Mouse (Mus musculus) layer of hippocampus, adult 6 months (tissue): ENCODE data around the gene Parp9. TPM values are rescaled to one million over a fixed set of nuclear protein-coding genes. Genes with fewer than 3 reads are reported as not detected.

Source experiments
- long read RNA-seq, 2 experiments: library from polyadenylated mRNA; unstranded; transcript quantifications; one replicate each; pipeline ENCODE4 v2.0.0; 2019 to 2020
- polyA plus RNA-seq: library from polyadenylated mRNA; unstranded; fragments of <200 nt; fragmentation: Nextera tagmentation; gene quantifications from 2 replicates; pipeline ENCODE4 v1.2.3, GENCODE M21; 2021

Gene Parp9
- polyA plus RNA-seq, result 1.9 and 2.1 TPM in 2 replicates
- long read RNA-seq, experiment 1, partial matches to known transcripts, result 5 of 8 reads
- long read RNA-seq, experiment 1, other reads (novel, unspliced or antisense), result 1 of 8 reads
- long read RNA-seq, experiment 2, transcript Parp9-203 (11 exons, 3,548 nt), result major isoform, 7 of 18 reads
- long read RNA-seq, experiment 2, partial matches to known transcripts, result 4 of 18 reads
- long read RNA-seq, experiment 2, other reads (novel, unspliced or antisense), result 4 of 18 reads

DNA sequence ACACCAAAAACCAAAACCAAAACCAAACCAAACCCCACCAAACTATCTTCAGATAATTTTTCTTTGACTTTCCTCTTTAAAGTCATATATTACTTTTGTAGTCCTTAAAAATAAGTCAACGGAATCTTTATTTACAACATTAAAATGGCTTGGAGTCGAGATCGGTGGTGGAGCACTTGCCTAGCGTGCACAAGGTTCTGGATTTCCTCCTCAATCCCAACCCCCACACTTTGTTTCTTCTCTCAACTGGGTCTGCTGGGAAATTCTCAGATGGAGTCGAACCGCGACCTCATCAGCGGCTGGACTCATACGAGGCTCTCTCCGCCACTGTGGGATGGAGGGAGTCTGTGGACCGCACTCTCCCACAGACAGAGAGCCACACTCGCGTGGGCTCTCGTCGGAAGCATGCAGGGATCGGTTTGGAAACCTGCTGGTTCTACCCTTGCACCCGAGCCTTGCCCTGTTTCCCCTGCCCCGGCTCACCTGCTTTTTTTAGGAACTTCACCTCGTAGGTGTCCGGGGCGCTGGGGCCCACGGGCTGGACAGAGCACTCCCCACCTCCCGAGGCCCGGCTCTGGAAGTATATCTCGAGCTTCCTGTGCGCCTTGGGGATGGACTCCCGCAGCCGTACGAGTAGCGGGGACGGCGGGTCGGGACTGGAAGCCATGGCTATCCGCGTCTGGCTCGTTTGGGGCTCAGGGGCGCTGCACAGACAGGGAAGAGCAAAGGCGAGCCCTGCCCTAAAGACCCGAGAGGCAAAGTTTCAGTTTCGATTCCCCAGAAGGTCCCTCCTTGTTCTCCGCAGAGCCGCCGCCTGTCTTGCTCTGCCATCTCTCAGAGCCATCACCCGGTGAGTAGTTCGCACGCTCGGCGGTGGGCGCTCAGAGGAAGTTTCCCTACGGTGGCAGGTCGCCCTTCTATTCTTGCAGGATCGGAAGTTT, at the start of gene Parp9, which contains the start of gene Dtx3l:
Gene Parp9, plus strand, starts transcription at position 260 of the 941 bp plus-strand sequence.
Gene Dtx3l, minus strand, starts transcription at position 941 of the 941 bp plus-strand sequence.

DNA sequence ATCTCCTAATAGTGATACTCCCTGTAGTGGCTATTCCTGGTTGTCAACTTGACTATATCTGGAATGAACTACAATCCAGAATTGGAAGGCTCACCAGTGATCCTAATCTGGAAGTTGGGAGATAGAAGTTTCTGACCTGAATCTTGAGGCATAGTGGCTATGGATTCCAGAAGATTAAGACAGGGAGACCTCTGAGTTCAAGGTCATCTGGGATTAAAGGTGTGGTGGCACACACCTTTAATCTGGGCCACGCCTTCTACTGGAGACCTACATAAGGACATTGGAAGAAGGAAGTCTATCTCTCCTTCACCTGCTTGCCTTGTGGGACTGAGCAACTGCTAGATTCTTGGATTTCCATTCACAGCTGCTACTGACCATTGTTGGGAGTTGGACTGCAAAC, 40.2 kb downstream of the Parp9 start, which contains the start of gene Kpna1:
Gene Kpna1, plus strand, starts transcription at position 301 of the 400 bp plus-strand sequence.

Other genes starting within 250 kb of the Parp9 start
- 4.6 and 5.0 TPM in 2 replicates for gene Dirc2, start 169.1 kb upstream of the Parp9 start, polyA plus RNA-seq
- 4.6 and 4.7 TPM in 2 replicates for gene Hspbap1, start 168.1 kb upstream of the Parp9 start, polyA plus RNA-seq
- 0.11 and 0.41 TPM in 2 replicates for gene Parp14, start 66.9 kb upstream of the Parp9 start, polyA plus RNA-seq
- 1.5 and 2.1 TPM in 2 replicates for gene Dtx3l, start 681 bp downstream of the Parp9 start, polyA plus RNA-seq
- gene Kpna1, start 40.3 kb downstream of the Parp9 start, polyA plus RNA-seq, result 52.5 and 52.7 TPM in 2 replicates
- 4.2 and 4.5 TPM in 2 replicates for gene Wdr5b, start 102.7 kb downstream of the Parp9 start, polyA plus RNA-seq
- 260 and 273 TPM in 2 replicates for gene Fam162a, start 133.1 kb downstream of the Parp9 start, polyA plus RNA-seq
- 28.5 and 29.9 TPM in 2 replicates for gene Ccdc58, start 133.2 kb downstream of the Parp9 start, polyA plus RNA-seq
- not detected in 2 replicates for gene Csta1, start 192.8 kb downstream of the Parp9 start, polyA plus RNA-seq
- not detected in 2 replicates for gene Stfa2l1, start 218.3 kb downstream of the Parp9 start, polyA plus RNA-seq
- gene Gm5483, start 245.7 kb downstream of the Parp9 start, polyA plus RNA-seq, result not detected in 2 replicates